Mouse (Mus musculus) urinary bladder, adult 2 months (tissue): Measurements from ENCODE around the gene Plcg1. TPM values are rescaled to one million over a fixed set of nuclear protein-coding genes. Genes with fewer than 3 reads are reported as not detected.

Experiments
- DNase-seq: peaks from one replicate; pipeline ENCODE4 v3.0.0; 2022; ENCODE audit warnings: low spot score
- polyA plus RNA-seq: library from polyadenylated mRNA; depleted of rRNA; stranded (reverse); fragments of >200 nt; gene quantifications from 2 replicates; pipeline ENCODE4 v1.2.3, GENCODE M21; 2012; rRNA removed

The Plcg1 gene
- polyA plus RNA-seq: 56.5 TPM in 2 replicates

- peak; percentile 87 for DNase-seq
Measured at GRCm38 (mm10) chr2:160731117-160731838, at the start of gene Plcg1. Plcg1 (plus strand) TSS chr2:160731300.

- DNase-seq: no peak
Measured at GRCm38 (mm10) chr2:160700271-160700670, 30.8 kb upstream of the Plcg1 start.

GRCm38 (mm10) chr2:160701603-160702002 lies 29.5 kb upstream of the Plcg1 start:
- no peak for DNase-seq

- DNase-seq: no peak
Measured at GRCm38 (mm10) chr2:160702824-160703223, 28.3 kb upstream of the Plcg1 start.

GRCm38 (mm10) chr2:160707673-160708072 lies 23.4 kb upstream of the Plcg1 start:
- DNase-seq: no peak

- no peak for DNase-seq
Measured at GRCm38 (mm10) chr2:160715463-160716030, 15.6 kb upstream of the Plcg1 start.

- no peak for DNase-seq
Measured at GRCm38 (mm10) chr2:160717269-160717668, 13.8 kb upstream of the Plcg1 start.

- no peak for DNase-seq
Measured at GRCm38 (mm10) chr2:160718811-160719210, 12.3 kb upstream of the Plcg1 start.

- no peak for DNase-seq
Measured at GRCm38 (mm10) chr2:160722714-160723113, 8.4 kb upstream of the Plcg1 start.

- no peak for DNase-seq
Measured at GRCm38 (mm10) chr2:160723613-160724375, 7.3 kb upstream of the Plcg1 start.

- no peak for DNase-seq
Measured at GRCm38 (mm10) chr2:160724536-160724935, 6.6 kb upstream of the Plcg1 start.

- DNase-seq: no peak
Measured at GRCm38 (mm10) chr2:160725877-160726864, 4.9 kb upstream of the Plcg1 start.

GRCm38 (mm10) chr2:160728972-160729371 lies 2.1 kb upstream of the Plcg1 start:
- no peak for DNase-seq

GRCm38 (mm10) chr2:160729436-160729835 lies 1.7 kb upstream of the Plcg1 start:
- no peak for DNase-seq

GRCm38 (mm10) chr2:160729851-160730796 lies 976 bp upstream of the Plcg1 start:
- no peak for DNase-seq

- DNase-seq: no peak
Measured at GRCm38 (mm10) chr2:160730797-160731116, 343 bp upstream of the Plcg1 start.

- peak; percentile 64 for DNase-seq
Measured at GRCm38 (mm10) chr2:160731839-160732261, 750 bp downstream of the Plcg1 start.

GRCm38 (mm10) chr2:160732420-160732995 lies 1.4 kb downstream of the Plcg1 start:
- no peak for DNase-seq

- DNase-seq: no peak
Measured at GRCm38 (mm10) chr2:160733131-160733531, 2.0 kb downstream of the Plcg1 start.

GRCm38 (mm10) chr2:160734331-160734730 lies 3.2 kb downstream of the Plcg1 start:
- no peak for DNase-seq
